Mouse (Mus musculus): ENCODE measurements around the gene Procr. TPM values are rescaled to one million over a fixed set of nuclear protein-coding genes. Genes with fewer than 3 reads are reported as not detected.

Procr gene
- polyA plus RNA-seq, 1 experiment from 2014 or later, result 3.0 TPM

DNA sequence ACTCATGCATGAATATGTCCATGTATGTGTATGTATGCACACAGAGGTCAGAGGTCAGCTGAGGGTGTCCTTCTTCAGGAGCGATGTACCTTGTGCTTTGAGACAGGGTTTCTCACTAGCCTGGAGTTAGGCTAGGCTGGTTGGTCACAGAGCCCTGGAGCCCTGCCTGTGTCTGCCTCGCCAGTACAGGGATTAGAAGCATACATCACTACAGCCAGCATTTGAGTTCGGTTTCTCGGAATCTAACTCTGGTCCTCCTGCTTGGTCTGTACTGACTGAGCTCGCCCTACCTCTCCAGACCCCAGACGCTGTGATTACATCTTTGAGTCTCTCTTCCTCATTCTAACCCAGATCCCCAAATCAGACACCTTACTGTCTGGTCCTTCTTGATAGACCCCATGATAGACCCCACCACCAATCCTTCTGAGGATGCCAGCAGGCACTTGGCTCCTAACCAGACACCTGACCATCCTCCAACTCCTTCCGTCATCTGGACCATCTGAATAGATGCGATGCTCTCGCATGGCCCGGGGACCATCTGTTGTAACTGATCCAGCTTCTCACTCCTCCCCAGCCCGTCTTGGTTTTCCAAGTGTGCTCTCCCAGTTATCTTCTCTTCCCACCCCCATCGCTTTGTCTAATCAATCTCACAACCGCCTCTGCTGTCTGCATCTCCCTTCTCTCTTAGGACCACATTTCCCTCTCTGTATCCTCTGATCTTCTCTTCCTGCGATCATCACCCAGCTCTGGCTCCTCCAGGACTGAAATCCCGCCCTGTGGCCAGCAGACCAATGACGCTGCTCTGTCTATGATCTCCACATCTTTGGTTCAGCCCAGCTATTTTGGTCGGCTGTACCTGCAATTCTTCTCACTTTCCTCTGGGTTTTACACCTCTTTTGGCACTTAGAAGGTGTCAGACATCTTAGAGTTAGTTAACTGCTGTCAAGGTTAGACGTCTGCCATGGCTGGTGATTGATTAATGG, 37.3 kb downstream of the Procr start:
- Histone ChIP-seq H3K27me3 (ENCODE audit: control insufficient read depth, insufficient read depth, low read length) (no peaks in the 10 kb centered on the region), H3K4me1 (replicated peaks; ENCODE audit: control insufficient read depth, insufficient read depth, low read length) (no peaks in the 10 kb centered on the region), H3K27ac (no peak overlapping the region), H3K9me3 (ENCODE audit: control insufficient read depth, low read length) (no peaks in the 10 kb centered on the region), H3K4me3 (replicated peaks; ENCODE audit: low read length) (no peak overlapping the region), H3K36me3 (replicated peaks; ENCODE audit: control insufficient read depth, insufficient read depth) (no peaks in the 10 kb centered on the region; the same call in 1 of the 2 replicates), H3K4me2 (replicated peaks) (no peak overlapping the region), H3K9ac (no peak overlapping the region)
- ATAC-seq (ENCODE audit: low FRiP score) (no peak), DNase-seq (ENCODE audit: low spot score) (no peak)
- 75% methylated on average over 18 of the region's 18 CpGs for WGBS

- H3K36me3 ChIP-seq (replicated peaks; ENCODE audit: control insufficient read depth, insufficient read depth), result peaks cover 26% of the 10 kb centered on the region
- no peak overlapping the region for H3K9ac ChIP-seq
- H3K4me1 ChIP-seq (replicated peaks; ENCODE audit: control insufficient read depth, insufficient read depth, low read length), result no peaks in the 10 kb centered on the region
- ATAC-seq (ENCODE audit: low FRiP score) (no peak), DNase-seq (ENCODE audit: low spot score) (no peak)
- H3K27me3 ChIP-seq (ENCODE audit: control insufficient read depth, insufficient read depth, low read length), result no peaks in the 10 kb centered on the region
- no peaks in the 10 kb centered on the region for H3K9me3 ChIP-seq (ENCODE audit: control insufficient read depth, low read length)
- no peak overlapping the region for H3K4me3 ChIP-seq (replicated peaks; ENCODE audit: low read length)
- WGBS, result 40% methylated on average over 12 of the region's 12 CpGs
- H3K27ac ChIP-seq, result no peak overlapping the region
- H3K4me2 ChIP-seq (replicated peaks), result no peak overlapping the region
These were observed 42.0 kb downstream of the Procr start for GRCm38 (mm10) chr2:155792899-155793298.

- no peak for ATAC-seq (ENCODE audit: low FRiP score)
- H3K27me3 ChIP-seq (ENCODE audit: control insufficient read depth, insufficient read depth, low read length), result no peaks in the 10 kb centered on the region
- H3K4me2 ChIP-seq (replicated peaks), result no peak overlapping the region
- no peaks in the 10 kb centered on the region for H3K4me1 ChIP-seq (replicated peaks; ENCODE audit: control insufficient read depth, insufficient read depth, low read length)
- DNase-seq (ENCODE audit: low spot score), result no peak
- H3K9ac ChIP-seq, result no peak overlapping the region
- peaks cover 45% of the 10 kb centered on the region for H3K36me3 ChIP-seq (replicated peaks; ENCODE audit: control insufficient read depth, insufficient read depth)
- no peaks in the 10 kb centered on the region for H3K9me3 ChIP-seq (ENCODE audit: control insufficient read depth, low read length)
- WGBS, result 93% methylated on average over 12 of the region's 12 CpGs
- H3K27ac ChIP-seq, result no peak overlapping the region
- H3K4me3 ChIP-seq (replicated peaks; ENCODE audit: low read length), result no peak overlapping the region
These were observed 43.9 kb downstream of the Procr start for GRCm38 (mm10) chr2:155794674-155795445.

- 65% methylated on average over 3 of the region's 3 CpGs for WGBS
- peaks cover 77% of the 10 kb centered on the region for H3K36me3 ChIP-seq (replicated peaks; ENCODE audit: control insufficient read depth, insufficient read depth)
- no peaks in the 10 kb centered on the region for H3K27me3 ChIP-seq (ENCODE audit: control insufficient read depth, insufficient read depth, low read length)
- no peaks in the 10 kb centered on the region for H3K9me3 ChIP-seq (ENCODE audit: control insufficient read depth, low read length)
- no peak overlapping the region for H3K4me2 ChIP-seq (replicated peaks)
- H3K9ac ChIP-seq, result no peak overlapping the region
- H3K4me1 ChIP-seq (replicated peaks; ENCODE audit: control insufficient read depth, insufficient read depth, low read length), result no peaks in the 10 kb centered on the region
- no peak overlapping the region for H3K27ac ChIP-seq
- H3K4me3 ChIP-seq (replicated peaks; ENCODE audit: low read length), result no peak overlapping the region
- no peak for DNase-seq (ENCODE audit: low spot score)
- no peak for ATAC-seq (ENCODE audit: low FRiP score)
These were observed 47.7 kb downstream of the Procr start for GRCm38 (mm10) chr2:155798613-155799012.

GRCm38 (mm10) chr2:155802761-155803160, 51.8 kb downstream of the Procr start:
- H3K27ac ChIP-seq, result no peak overlapping the region
- peaks cover 58% of the 10 kb centered on the region for H3K36me3 ChIP-seq (replicated peaks; ENCODE audit: control insufficient read depth, insufficient read depth)
- no peak overlapping the region for H3K4me3 ChIP-seq (replicated peaks; ENCODE audit: low read length)
- ATAC-seq (ENCODE audit: low FRiP score) (no peak), DNase-seq (ENCODE audit: low spot score) (no peak)
- no peak overlapping the region for H3K4me2 ChIP-seq (replicated peaks)
- WGBS, result 55% methylated on average over 3 of the region's 3 CpGs
- no peaks in the 10 kb centered on the region for H3K9me3 ChIP-seq (ENCODE audit: control insufficient read depth, low read length)
- H3K27me3 ChIP-seq (ENCODE audit: control insufficient read depth, insufficient read depth, low read length), result no peaks in the 10 kb centered on the region
- no peak overlapping the region for H3K9ac ChIP-seq
- no peaks in the 10 kb centered on the region for H3K4me1 ChIP-seq (replicated peaks; ENCODE audit: control insufficient read depth, insufficient read depth, low read length)

- Histone ChIP-seq H3K9me3 (ENCODE audit: control insufficient read depth, low read length) (no peaks in the 10 kb centered on the region), H3K9ac (no peak overlapping the region), H3K4me2 (replicated peaks) (no peak overlapping the region), H3K36me3 (replicated peaks; ENCODE audit: control insufficient read depth, insufficient read depth) (peaks cover 50% of the 10 kb centered on the region), H3K27me3 (ENCODE audit: control insufficient read depth, insufficient read depth, low read length) (no peaks in the 10 kb centered on the region), H3K27ac (no peak overlapping the region), H3K4me1 (replicated peaks; ENCODE audit: control insufficient read depth, insufficient read depth, low read length) (no peaks in the 10 kb centered on the region), H3K4me3 (replicated peaks; ENCODE audit: low read length) (no peak overlapping the region)
- ATAC-seq (ENCODE audit: low FRiP score) (no peak), DNase-seq (ENCODE audit: low spot score) (no peak)
- 72% methylated on average over 5 of the region's 5 CpGs for WGBS
These were observed 53.1 kb downstream of the Procr start for GRCm38 (mm10) chr2:155804053-155804452.

Other genes starting within 250 kb of the Procr start
- gene Acss2, start 233.2 kb upstream of the Procr start, polyA plus RNA-seq (2014; fragmentation: Nextera tagmentation; extraction: Ambion mirVana), result 25.3 and 28.5 TPM in 2 replicates
- gene Ggt7, start 232.9 kb upstream of the Procr start, polyA plus RNA-seq (2014; fragmentation: Nextera tagmentation; extraction: Ambion mirVana), result 39.9 and 48.5 TPM in 2 replicates
- 14.3 and 15.3 TPM in 2 replicates for gene Gss, start 158.3 kb upstream of the Procr start, polyA plus RNA-seq (2014; fragmentation: Nextera tagmentation; extraction: Ambion mirVana)
- gene Myh7b, start 139.9 kb upstream of the Procr start, polyA plus RNA-seq (2014; fragmentation: Nextera tagmentation; extraction: Ambion mirVana), result 0.40 and 0.99 TPM in 2 replicates
- gene Trpc4ap, start 58.7 kb upstream of the Procr start, polyA plus RNA-seq (2014; fragmentation: Nextera tagmentation; extraction: Ambion mirVana), result 163 and 176 TPM in 2 replicates
- gene Edem2, start 21.6 kb upstream of the Procr start, polyA plus RNA-seq (2014; fragmentation: Nextera tagmentation; extraction: Ambion mirVana), result 34.2 and 38.6 TPM in 2 replicates
- gene Gm17581, start 15.3 kb upstream of the Procr start, polyA plus RNA-seq (2014; fragmentation: Nextera tagmentation; extraction: Ambion mirVana), result not detected in 2 replicates
- 17.9 and 20.7 TPM in 2 replicates for gene Mmp24, start 24.2 kb downstream of the Procr start, polyA plus RNA-seq (2014; fragmentation: Nextera tagmentation; extraction: Ambion mirVana)
- 27.6 and 28.1 TPM in 2 replicates for gene BC029722, start 68.3 kb downstream of the Procr start, polyA plus RNA-seq (2014; fragmentation: Nextera tagmentation; extraction: Ambion mirVana)
- 132 and 134 TPM in 2 replicates for gene Eif6, start 75.8 kb downstream of the Procr start, polyA plus RNA-seq (2014; fragmentation: Nextera tagmentation; extraction: Ambion mirVana)
- 0.31 TPM in 2 replicates for gene Fam83c, start 83.7 kb downstream of the Procr start, polyA plus RNA-seq (2014; fragmentation: Nextera tagmentation; extraction: Ambion mirVana)
- 72.7 TPM in 2 replicates for gene Uqcc1, start 179.2 kb downstream of the Procr start, polyA plus RNA-seq (2014; fragmentation: Nextera tagmentation; extraction: Ambion mirVana)
- not detected in 2 replicates for gene Gm15557, start 189.6 kb downstream of the Procr start, polyA plus RNA-seq (2014; fragmentation: Nextera tagmentation; extraction: Ambion mirVana)
- 2.3 and 3.1 TPM in 2 replicates for gene Gdf5, start 194.2 kb downstream of the Procr start, polyA plus RNA-seq (2014; fragmentation: Nextera tagmentation; extraction: Ambion mirVana)
- gene Cep250, start 205.3 kb downstream of the Procr start, polyA plus RNA-seq (2014; fragmentation: Nextera tagmentation; extraction: Ambion mirVana), result 11.9 and 14.2 TPM in 2 replicates